Mouse (Mus musculus) bone marrow macrophage, adult 2 months (primary cell): ENCODE data around the gene Camk2g.

Experiments used
- CTCF ChIP-seq: IDR thresholded peaks from 2 replicates; pipeline ENCODE4 v1.5.1; 2012; ENCODE audit warnings: low read depth, mild to moderate bottlenecking, low read length, moderate library complexity
- POLR2A ChIP-seq: IDR thresholded peaks from 2 replicates; pipeline ENCODE4 v1.6.1; 2012; ENCODE audit warnings: mild to moderate bottlenecking, low read depth, low read length, borderline replicate concordance

DNA sequence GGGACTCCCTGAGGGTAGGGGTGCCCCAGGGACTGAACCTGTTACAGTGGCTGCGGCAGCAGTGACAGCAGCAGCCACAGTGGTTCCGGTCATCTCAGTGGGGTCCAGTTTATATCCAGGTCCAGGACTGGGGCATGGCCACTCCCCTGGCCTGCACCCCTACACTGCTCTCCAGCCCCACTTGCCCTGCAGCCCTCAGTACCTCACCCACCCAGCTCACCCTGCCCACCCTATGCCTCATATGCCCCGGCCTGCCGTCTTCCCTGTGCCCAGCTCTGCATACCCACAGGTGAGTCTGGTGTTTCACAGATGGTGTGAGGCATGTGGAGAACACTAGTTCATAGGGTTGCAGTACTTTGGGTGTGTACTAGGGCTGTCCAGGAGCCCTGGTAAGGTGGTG, 72.5 kb downstream of the Camk2g start:
- TF ChIP-seq POLR2A, result no peak
- TF ChIP-seq CTCF, result no peak
